Mouse (Mus musculus) G1E-ER4 (cell line): ENCODE data around the gene Tmem115. TPM values are rescaled to one million over a fixed set of nuclear protein-coding genes. Genes with fewer than 3 reads are reported as not detected.

ENCODE experiments used
- GATA1 ChIP-seq: IDR thresholded peaks from one replicate; pipeline ENCODE4 v1.8.0; 2012; ENCODE audit warnings: low read length, inconsistent platforms
- polyA plus RNA-seq: library from polyadenylated mRNA; stranded (reverse); fragments of >175 nt; gene quantifications from 2 replicates; pipeline ENCODE4 v1.2.3, GENCODE M21; 2012

Gene Tmem115
- polyA plus RNA-seq, 1 experiment = 43.9 TPM

GRCm38 (mm10) chr9:107587833-107588639 lies 54.3 kb downstream of the Tmem115 start:
- no peak for TF ChIP-seq GATA1

Other genes with a start within 250 kb of the Tmem115 start
- gene Mapkapk3, start 244.1 kb upstream of the Tmem115 start, polyA plus RNA-seq = 35.7 and 51.9 TPM in 2 replicates
- gene Cish, start 237.9 kb upstream of the Tmem115 start, polyA plus RNA-seq = 121 and 125 TPM in 2 replicates
- gene Hemk1, start 195.6 kb upstream of the Tmem115 start, polyA plus RNA-seq = 9.0 and 15.2 TPM in 2 replicates
- gene 6430571L13Rik, start 193.3 kb upstream of the Tmem115 start, polyA plus RNA-seq = 0.14 and 0.16 TPM in 2 replicates
- gene Cacna2d2, start 134.3 kb upstream of the Tmem115 start, polyA plus RNA-seq = not detected in 2 replicates
- gene Cyb561d2, start 8.2 kb downstream of the Tmem115 start, polyA plus RNA-seq = 11.6 and 11.7 TPM in 2 replicates
- gene Nprl2, start 8.3 kb downstream of the Tmem115 start, polyA plus RNA-seq = 0.68 and 0.92 TPM in 2 replicates
- gene Zmynd10, start 13.4 kb downstream of the Tmem115 start, polyA plus RNA-seq = 0.28 and 0.44 TPM in 2 replicates
- 10.7 and 15.9 TPM in 2 replicates for gene Rassf1, start 17.6 kb downstream of the Tmem115 start, polyA plus RNA-seq
- gene Tusc2, start 29.3 kb downstream of the Tmem115 start, polyA plus RNA-seq = 27.3 and 31.3 TPM in 2 replicates
- 22.8 and 27.1 TPM in 2 replicates for gene Hyal2, start 34.0 kb downstream of the Tmem115 start, polyA plus RNA-seq
- 1.3 and 1.4 TPM in 2 replicates for gene Hyal1, start 43.0 kb downstream of the Tmem115 start, polyA plus RNA-seq
- 35.5 and 40.9 TPM in 2 replicates for gene Naa80, start 44.9 kb downstream of the Tmem115 start, polyA plus RNA-seq
- 0.06 and 0.45 TPM in 2 replicates for gene Hyal3, start 46.9 kb downstream of the Tmem115 start, polyA plus RNA-seq
- gene Ifrd2, start 53.7 kb downstream of the Tmem115 start, polyA plus RNA-seq = 131 and 135 TPM in 2 replicates
- gene Sema3b, start 75.3 kb downstream of the Tmem115 start, polyA plus RNA-seq = not detected in 2 replicates
- 427 and 551 TPM in 2 replicates for gene Gnai2, start 101.4 kb downstream of the Tmem115 start, polyA plus RNA-seq
- not detected in 2 replicates for gene Slc38a3, start 135.6 kb downstream of the Tmem115 start, polyA plus RNA-seq
- gene Gnat1, start 145.8 kb downstream of the Tmem115 start, polyA plus RNA-seq = not detected in 2 replicates
- 0.02 and 0.05 TPM in 2 replicates for gene Sema3f, start 176.5 kb downstream of the Tmem115 start, polyA plus RNA-seq
- gene Rbm5, start 237.1 kb downstream of the Tmem115 start, polyA plus RNA-seq = 16.1 and 25.4 TPM in 2 replicates